Mouse (Mus musculus) gonadal fat pad, adult 2 months (tissue): Measurements from ENCODE around the gene Gm5426. TPM values are rescaled to one million over a fixed set of nuclear protein-coding genes. Genes with fewer than 3 reads are reported as not detected.

Experiments used
- polyA plus RNA-seq: library from polyadenylated mRNA; depleted of rRNA; stranded (reverse); fragments of >200 nt; gene quantifications from 2 replicates; pipeline ENCODE4 v1.2.3, GENCODE M21; 2012; rRNA removed

Gm5426 gene
- polyA plus RNA-seq, 1 experiment, result not detected

Other genes starting within 250 kb of the Gm5426 start
- 4.0 and 4.2 TPM in 2 replicates for gene Eea1, start 196.0 kb upstream of the Gm5426 start, polyA plus RNA-seq